Mouse (Mus musculus) forebrain, embryonic 11.5 days (tissue): Measurements from ENCODE around the gene Slc6a9. TPM values are rescaled to one million over a fixed set of nuclear protein-coding genes. Genes with fewer than 3 reads are reported as not detected.

Source experiments
- ATAC-seq: fragments of 200-750 bp; cut with Nextera tagmentation; replicated peaks from 2 replicates; pipeline ENCODE4 v1.8.0; 2017; ENCODE audit warnings: moderate TSS enrichment; ENCODE audit not compliant: low FRiP score
- DNase-seq: peaks from one replicate; pipeline ENCODE4 v3.0.0-alpha.2; 2017; ENCODE audit warnings: low spot score
- H3K27ac ChIP-seq: fragments of 300-500 bp; sonication (generic); 2 replicates; pipeline ENCODE4 v1.5.1; 2014; ENCODE audit warnings: low read depth, low read length
- H3K27me3 ChIP-seq: fragments of 300-500 bp; sonication (generic); 2 replicates; pipeline ENCODE4 v1.6.1; 2014; ENCODE audit warnings: mild to moderate bottlenecking, low read length, mixed read lengths; ENCODE audit not compliant: control insufficient read depth, insufficient read depth
- H3K36me3 ChIP-seq: fragments of 300-500 bp; sonication (generic); 2 replicates; pipeline ENCODE4 v1.6.1; 2014; ENCODE audit warnings: mild to moderate bottlenecking, low read length, moderate library complexity, mixed read lengths; ENCODE audit not compliant: control insufficient read depth, insufficient read depth
- H3K4me1 ChIP-seq: fragments of 300-500 bp; sonication (generic); replicated peaks from 2 replicates; pipeline ENCODE4 v1.6.1; 2014; ENCODE audit warnings: low read length, mixed read lengths; ENCODE audit not compliant: control insufficient read depth, insufficient read depth
- H3K4me2 ChIP-seq: fragments of 300-500 bp; sonication (generic); 2 replicates; pipeline ENCODE4 v1.6.1; 2014; ENCODE audit warnings: low read depth, mild to moderate bottlenecking, low read length, moderate library complexity, mixed read lengths; ENCODE audit not compliant: severe bottlenecking
- H3K4me3 ChIP-seq: fragments of 300-500 bp; sonication (generic); 2 replicates; pipeline ENCODE4 v1.5.1; 2014; ENCODE audit warnings: low read depth, low read length
- H3K9ac ChIP-seq: fragments of 300-500 bp; sonication (generic); 2 replicates; pipeline ENCODE4 v1.6.1; 2014; ENCODE audit warnings: low read length
- H3K9me3 ChIP-seq: fragments of 300-500 bp; sonication (generic); 2 replicates; pipeline ENCODE4 v1.6.1; 2016; ENCODE audit warnings: low read length, mixed read lengths; ENCODE audit not compliant: control insufficient read depth
- WGBS: fragments of 180-500 bp; shearing (Covaris S2); extraction: QIAGEN DNeasy Blood & Tissue Kit; methylation state at CpG from one replicate; pipeline ENCODE4 v1.1.7; 2014; 5-methylcytosine and 5-hydroxymethylcytosine counted together
- polyA plus RNA-seq: library from polyadenylated mRNA; unstranded; fragments of >200 nt; fragmentation: Nextera tagmentation; extraction: Ambion mirVana; gene quantifications from 2 replicates; pipeline ENCODE4 v1.2.1, GENCODE M21; 2014

The Slc6a9 gene
- polyA plus RNA-seq, 1 experiment from 2014 or later, result 8.1 TPM

GRCm38 (mm10) chr4:117918762-117919161 is 84.5 kb downstream of the Slc6a9 start:
- no peak overlapping the region for H3K4me3 ChIP-seq
- no peaks in the 10 kb centered on the region for H3K9me3 ChIP-seq
- ATAC-seq (no peak), DNase-seq (no peak)
- no peak overlapping the region for H3K4me2 ChIP-seq
- H3K9ac ChIP-seq, result no peak overlapping the region
- WGBS, result 91% methylated on average over 5 of the region's 5 CpGs
- no peaks in the 10 kb centered on the region for H3K27me3 ChIP-seq
- H3K36me3 ChIP-seq, result no peaks in the 10 kb centered on the region
- peaks cover 4% of the 10 kb centered on the region; the same call in 1 of the 2 replicates for H3K4me1 ChIP-seq
- H3K27ac ChIP-seq, result no peak overlapping the region

GRCm38 (mm10) chr4:117921358-117921757 is 87.1 kb downstream of the Slc6a9 start:
- Histone ChIP-seq H3K9me3 (no peaks in the 10 kb centered on the region), H3K4me1 (peaks cover 2% of the 10 kb centered on the region; the same call in 1 of the 2 replicates), H3K4me2 (no peak overlapping the region), H3K27me3 (peaks cover 11% of the 10 kb centered on the region), H3K27ac (no peak overlapping the region), H3K4me3 (no peak overlapping the region), H3K36me3 (no peaks in the 10 kb centered on the region), H3K9ac (no peak overlapping the region)
- ATAC-seq (no peak), DNase-seq (no peak)
- WGBS, result 83% methylated on average over 2 of the region's 2 CpGs

- Histone ChIP-seq H3K36me3 (no peaks in the 10 kb centered on the region), H3K4me1 (peaks cover 9% of the 10 kb centered on the region; the same call in 1 of the 2 replicates), H3K4me2 (no peak overlapping the region), H3K27me3 (peaks cover 31% of the 10 kb centered on the region), H3K9me3 (no peaks in the 10 kb centered on the region), H3K9ac (no peak overlapping the region), H3K4me3 (no peak overlapping the region), H3K27ac (no peak overlapping the region)
- 61% methylated on average over 2 of the region's 2 CpGs for WGBS
- ATAC-seq (no peak), DNase-seq (no peak)
These were observed 89.1 kb downstream of the Slc6a9 start for GRCm38 (mm10) chr4:117923450-117923849.

Other genes with a start within 250 kb of the Slc6a9 start
- 79.1 and 85.9 TPM in 2 replicates for gene Dmap1, start 152.2 kb upstream of the Slc6a9 start, polyA plus RNA-seq
- not detected in 2 replicates for gene Gm12845, start 110.1 kb upstream of the Slc6a9 start, polyA plus RNA-seq
- gene Klf17, start 68.9 kb upstream of the Slc6a9 start, polyA plus RNA-seq, result not detected in 2 replicates
- gene Ccdc24, start 38.1 kb downstream of the Slc6a9 start, polyA plus RNA-seq, result 1.7 and 2.1 TPM in 2 replicates
- gene B4galt2, start 49.0 kb downstream of the Slc6a9 start, polyA plus RNA-seq, result 31.3 and 34.5 TPM in 2 replicates
- 187 and 195 TPM in 2 replicates for gene Atp6v0b, start 52.8 kb downstream of the Slc6a9 start, polyA plus RNA-seq
- 28.4 and 32.4 TPM in 2 replicates for gene Dph2, start 57.5 kb downstream of the Slc6a9 start, polyA plus RNA-seq
- 62.0 and 64.6 TPM in 2 replicates for gene Ipo13, start 80.5 kb downstream of the Slc6a9 start, polyA plus RNA-seq
- 0.43 and 1.2 TPM in 2 replicates for gene Artn, start 95.3 kb downstream of the Slc6a9 start, polyA plus RNA-seq